Mouse (Mus musculus): ENCODE data around the gene Olfr112. TPM values are rescaled to one million over a fixed set of nuclear protein-coding genes. Genes with fewer than 3 reads are reported as not detected.

Olfr112 gene
- not detected in 2 replicates for polyA plus RNA-seq (2012)

GRCm38 (mm10) chr17:37569351-37569750 is at the start of gene Olfr112:
Gene Olfr112, minus strand, starts transcription at chr17:37569451.
- TF ChIP-seq GATA1 (IDR thresholded peaks at IDR 0.05; ENCODE audit: low read length), result no peak

DNA sequence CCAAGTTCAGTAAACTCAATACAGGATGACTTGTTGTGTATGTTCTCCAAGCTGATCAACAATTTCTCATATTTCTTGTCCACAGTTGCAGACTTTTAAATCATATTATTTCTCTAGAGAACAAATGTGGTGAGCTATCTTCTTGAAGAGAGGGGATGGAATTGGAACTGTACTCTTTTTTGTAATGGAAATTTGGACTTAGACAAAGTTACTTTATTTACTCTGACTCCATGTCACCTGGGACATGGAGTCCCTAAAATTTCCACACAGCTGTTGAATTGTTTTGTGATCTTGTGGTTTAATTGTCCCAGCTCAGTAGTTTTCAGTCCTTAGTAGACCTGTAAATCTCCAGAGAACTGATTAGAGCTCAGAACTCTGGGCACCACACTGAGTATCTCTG is 23.4 kb upstream of the Olfr112 start, which contains the start of gene Olfr114:
Olfr114 (minus strand) TSS at position 101 of the 400 bp plus-strand sequence.
- no peak for TF ChIP-seq GATA1 (IDR thresholded peaks at IDR 0.05; ENCODE audit: low read length)

DNA sequence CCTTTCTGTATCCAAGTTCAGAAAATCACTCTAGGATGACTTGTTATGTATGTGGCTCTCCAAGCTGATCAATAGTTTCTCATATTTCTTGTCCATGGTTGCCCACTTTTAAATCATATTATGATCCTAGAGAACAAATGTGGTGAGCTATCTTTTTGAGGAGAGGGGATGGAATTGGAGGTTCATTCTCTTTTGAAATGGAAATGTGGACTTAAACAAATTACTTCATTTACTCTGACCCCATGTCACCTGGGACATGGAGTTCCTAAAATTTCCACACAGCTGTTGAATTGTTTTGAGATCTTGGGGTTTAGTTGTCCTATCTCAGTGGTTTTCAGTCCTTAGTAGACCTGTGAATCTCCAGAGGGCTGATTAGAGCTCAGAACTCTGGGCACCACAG is 8.3 kb upstream of the Olfr112 start, which contains the start of gene Olfr113:
Olfr113 (minus strand) TSS at position 101 of the 400 bp plus-strand sequence.
- no peak for TF ChIP-seq GATA1 (IDR thresholded peaks at IDR 0.05; ENCODE audit: low read length)

DNA sequence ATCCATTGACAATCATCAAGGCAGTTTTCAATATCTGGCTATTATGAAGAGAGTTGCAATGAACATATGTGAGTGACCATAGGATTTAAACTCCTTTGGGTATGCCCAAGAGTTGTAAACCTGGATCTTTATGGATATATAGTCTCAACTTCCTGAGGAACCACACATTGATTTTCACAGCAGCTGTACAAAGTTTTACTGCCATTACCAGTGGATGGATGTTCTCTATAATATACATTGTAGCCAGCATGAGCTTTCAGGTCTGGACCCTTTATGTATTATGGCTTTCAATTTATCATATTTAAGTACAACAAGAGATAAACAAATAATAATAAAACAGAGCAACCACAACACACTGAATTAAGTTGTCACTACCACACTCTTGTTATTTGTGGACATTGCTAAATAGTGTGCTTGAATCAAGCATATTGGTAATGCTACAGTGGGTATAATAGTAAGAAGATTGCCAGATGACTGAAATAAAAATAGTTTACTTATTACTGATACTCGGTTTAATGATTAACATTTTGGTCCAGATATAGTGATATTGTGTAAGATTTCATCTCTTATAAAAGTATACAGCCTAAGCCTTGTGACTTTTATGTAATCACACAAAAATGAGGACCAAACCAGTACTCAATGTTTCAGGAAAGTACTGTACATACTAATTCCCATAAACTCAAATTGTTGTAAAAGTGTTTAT is 10.2 kb downstream of the Olfr112 start:
- TF ChIP-seq GATA1 (IDR thresholded peaks at IDR 0.05; ENCODE audit: low read length), result no peak

DNA sequence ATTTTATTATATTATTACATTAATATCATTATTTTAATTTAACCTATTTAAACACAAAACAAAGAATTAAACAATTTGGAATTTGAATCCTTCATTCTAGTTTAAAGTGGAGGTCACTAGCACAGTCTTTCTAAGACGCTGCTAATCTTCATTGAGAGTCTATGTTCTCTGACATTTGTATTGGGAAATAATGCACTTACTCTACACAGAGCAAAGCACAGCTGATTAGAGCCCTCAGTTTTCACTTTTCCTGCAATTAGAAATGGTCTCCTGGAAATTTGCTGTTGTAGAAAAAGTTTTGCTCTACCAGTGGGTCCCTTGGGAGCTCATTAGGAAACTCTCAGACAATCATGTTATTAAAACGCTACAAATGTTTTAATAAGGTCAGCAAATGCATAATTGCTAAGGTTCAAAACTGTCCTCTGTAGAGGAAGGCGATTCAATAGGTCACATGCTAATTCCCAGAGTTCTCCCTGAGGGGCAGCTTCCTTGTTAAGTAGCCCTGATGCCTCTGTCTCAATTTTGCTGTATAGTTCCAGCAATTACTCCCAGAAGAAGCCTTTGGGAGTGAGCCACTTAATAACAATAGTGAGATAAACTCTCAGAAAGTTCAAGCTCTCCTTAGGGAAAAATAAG is 25.3 kb downstream of the Olfr112 start:
- no peak for TF ChIP-seq GATA1 (IDR thresholded peaks at IDR 0.05; ENCODE audit: low read length)

- no peak for TF ChIP-seq GATA1 (IDR thresholded peaks at IDR 0.05; ENCODE audit: low read length)
Measured at GRCm38 (mm10) chr17:37541454-37542119, 27.7 kb downstream of the Olfr112 start.

GRCm38 (mm10) chr17:37535173-37535572 is 34.1 kb downstream of the Olfr112 start:
- TF ChIP-seq GATA1 (IDR thresholded peaks at IDR 0.05; ENCODE audit: low read length), result no peak

Other genes with a start within 250 kb of the Olfr112 start
- gene Olfr103, start 229.8 kb downstream of the Olfr112 start, polyA plus RNA-seq (2012), result not detected in 2 replicates
- gene Olfr104-ps, start 209.9 kb downstream of the Olfr112 start, polyA plus RNA-seq (2012), result not detected in 2 replicates
- not detected in 2 replicates for gene Olfr105-ps, start 190.4 kb downstream of the Olfr112 start, polyA plus RNA-seq (2012)
- not detected in 2 replicates for gene Olfr106-ps, start 179.1 kb downstream of the Olfr112 start, polyA plus RNA-seq (2012)
- not detected in 2 replicates for gene Olfr107, start 170.2 kb downstream of the Olfr112 start, polyA plus RNA-seq (2012)
- not detected in 2 replicates for gene Olfr108, start 124.0 kb downstream of the Olfr112 start, polyA plus RNA-seq (2012)
- gene Olfr109, start 110.5 kb downstream of the Olfr112 start, polyA plus RNA-seq (2012), result not detected in 2 replicates
- gene H2-M2, start 85.9 kb downstream of the Olfr112 start, polyA plus RNA-seq (2012), result not detected in 2 replicates
- gene Olfr110, start 77.0 kb downstream of the Olfr112 start, polyA plus RNA-seq (2012), result not detected in 2 replicates
- not detected in 2 replicates for gene Olfr111, start 61.4 kb downstream of the Olfr112 start, polyA plus RNA-seq (2012)
- gene Olfr113, start 8.2 kb upstream of the Olfr112 start, polyA plus RNA-seq (2012), result not detected in 2 replicates
- gene Olfr114, start 23.3 kb upstream of the Olfr112 start, polyA plus RNA-seq (2012), result not detected in 2 replicates
- gene Olfr115, start 57.7 kb upstream of the Olfr112 start, polyA plus RNA-seq (2012), result not detected in 2 replicates
- gene Olfr116, start 57.7 kb upstream of the Olfr112 start, polyA plus RNA-seq (2012), result not detected in 2 replicates
- gene Olfr117, start 94.3 kb upstream of the Olfr112 start, polyA plus RNA-seq (2012), result not detected in 2 replicates
- not detected in 2 replicates for gene Olfr118, start 97.5 kb upstream of the Olfr112 start, polyA plus RNA-seq (2012)
- not detected in 2 replicates for gene Olfr119, start 127.1 kb upstream of the Olfr112 start, polyA plus RNA-seq (2012)
- gene Olfr120, start 152.4 kb upstream of the Olfr112 start, polyA plus RNA-seq (2012), result not detected in 2 replicates
- gene Olfr121, start 179.4 kb upstream of the Olfr112 start, polyA plus RNA-seq (2012), result not detected in 2 replicates
- gene Olfr122, start 199.2 kb upstream of the Olfr112 start, polyA plus RNA-seq (2012), result not detected in 2 replicates
- gene Olfr123, start 224.1 kb upstream of the Olfr112 start, polyA plus RNA-seq (2012), result not detected in 2 replicates
- not detected in 2 replicates for gene Olfr124, start 230.4 kb upstream of the Olfr112 start, polyA plus RNA-seq (2012)

Data from G1E-ER4 (cell line).